22 mouse cellular contexts compared by ENCODE assay signal in the genomic region with DNA sequence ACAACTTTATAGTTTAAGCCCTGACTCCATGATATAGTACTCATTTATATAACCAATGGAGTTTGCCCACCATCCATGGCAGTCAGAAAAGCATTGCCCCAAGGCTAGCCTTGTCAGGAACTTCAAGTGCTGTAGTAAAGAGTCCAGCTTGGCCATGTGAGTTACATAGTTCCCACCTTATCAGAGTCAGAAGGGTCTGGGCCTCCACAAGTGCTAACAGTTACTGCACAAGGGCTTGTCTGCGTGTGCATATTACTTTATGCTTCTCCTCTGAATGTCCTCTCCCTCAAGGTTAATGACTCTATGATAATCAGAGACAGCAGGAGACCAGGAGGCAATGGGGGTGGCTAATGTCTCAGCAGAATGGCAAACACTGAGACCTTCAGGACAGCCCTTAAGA.
DNase-seq lines count a peak whose midpoint lies in the region; ATAC-seq and TF ChIP-seq lines count a peak whose summit lies in the region.
"Had no signal": no experiment of that assay in that cellular context is flagged by ENCODE, and none has a peak within 500 bp of the region (broad histone marks: within the 10 kb centered on the region; RNA-seq: fewer than 3 reads in every experiment).

No protein-coding gene starts in this region.

- no peak for TF ChIP-seq CTCF in left cerebral cortex, adult 2 months (IDR thresholded peaks at IDR 0.05)

- 0 out of 2 replicates have a peak, but pooled peaks cover 13% of the 10 kb centered on the region for H3K36me3 ChIP-seq in heart, embryonic 13.5 days
- H3K36me3 ChIP-seq in heart, embryonic 16.5 days (ENCODE audit: control insufficient read depth, insufficient read depth), result no peaks in the 10 kb centered on the region
- H3K36me3 ChIP-seq in intestine, embryonic 16.5 days (ENCODE audit: control insufficient read depth, insufficient read depth, low read length), result no peaks in the 10 kb centered on the region; the same call in 1 of the 2 replicates
- H3K36me3 ChIP-seq: hindbrain, embryonic 15.5 days had no signal

- DNase-seq in heart, postnatal 25 days (ENCODE audit: low spot score), result no peak
- DNase-seq in heart, adult 11 months, result no peak
- no peak for DNase-seq in left cerebral cortex, adult 2 months (ENCODE audit: extremely low spot score in 1 of 2, low spot score in 2 of 2)
- DNase-seq: adrenal gland, adult 2 months; adrenal gland, postnatal 14 days; cerebellum, adult 11 months; cerebellum, adult 2 months; cerebellum, adult 9-11 months; cerebellum, postnatal 25 days; forebrain, postnatal 0 days; gastrocnemius, adult 2 months; gastrocnemius, postnatal 14 days; kidney, adult 2 months had no signal

- no peak overlapping the region for H3K4me3 ChIP-seq in heart, embryonic 13.5 days
- no peak overlapping the region for H3K4me3 ChIP-seq in heart, embryonic 16.5 days (ENCODE audit: low read length)
- no peak overlapping the region for H3K4me3 ChIP-seq in intestine, embryonic 16.5 days (ENCODE audit: low read length)
- H3K4me3 ChIP-seq in left cerebral cortex, adult 2 months, result no peak overlapping the region
- H3K4me3 ChIP-seq: embryonic facial prominence, embryonic 12.5 days; embryonic facial prominence, embryonic 15.5 days; gastrocnemius, adult 2 months; hindbrain, embryonic 12.5 days; hindbrain, embryonic 15.5 days had no signal

- H3K27ac ChIP-seq in heart, embryonic 13.5 days (replicated peaks), result peak overlapping the region; percentile 42; the same call in 1 of the 2 replicates
- no peak overlapping the region for H3K27ac ChIP-seq in heart, embryonic 16.5 days (ENCODE audit: low read length)
- H3K27ac ChIP-seq in intestine, embryonic 16.5 days (ENCODE audit: low read length), result no peak overlapping the region
- H3K27ac ChIP-seq in left cerebral cortex, adult 2 months, result no peak overlapping the region
- H3K27ac ChIP-seq: embryonic facial prominence, embryonic 12.5 days; embryonic facial prominence, embryonic 15.5 days; gastrocnemius, adult 2 months; hindbrain, embryonic 12.5 days; hindbrain, embryonic 15.5 days had no signal

- H3K4me2 ChIP-seq in heart, embryonic 13.5 days, result no peak overlapping the region
- H3K4me2 ChIP-seq in heart, embryonic 16.5 days (ENCODE audit: low read depth, low read length), result no peak overlapping the region
- no peak overlapping the region for H3K4me2 ChIP-seq in intestine, embryonic 16.5 days (ENCODE audit: low read depth, low read length)
- H3K4me2 ChIP-seq: embryonic facial prominence, embryonic 12.5 days; embryonic facial prominence, embryonic 15.5 days; hindbrain, embryonic 12.5 days; hindbrain, embryonic 15.5 days had no signal

- ATAC-seq in heart, embryonic 13.5 days (ENCODE audit: extremely low read depth, insufficient number of reproducible peaks, low FRiP score, low TSS enrichment), result no peak; the same call in 1 of the 2 replicates
- peak; percentile 45; the same call in 1 of the 2 replicates for ATAC-seq in heart, embryonic 16.5 days (replicated peaks; ENCODE audit: extremely low read depth, insufficient read depth, low FRiP score)
- ATAC-seq in intestine, embryonic 16.5 days, result peak; percentile 68; the same call in 1 of the 2 replicates
- ATAC-seq: CD4-positive, CD25-positive, alpha-beta regulatory T cell, adult 4 months; forebrain, embryonic 14.5 days; forebrain, postnatal 0 days had no signal

- WGBS in heart, embryonic 13.5 days, result 29% methylated on average over 1 of the region's 1 CpGs
- WGBS in heart, embryonic 16.5 days, result 48% methylated on average over 1 of the region's 1 CpGs
- WGBS in intestine, embryonic 16.5 days, result 72% methylated on average over 1 of the region's 1 CpGs

- H3K27me3 ChIP-seq in heart, embryonic 13.5 days (replicated peaks), result no peaks in the 10 kb centered on the region
- no peaks in the 10 kb centered on the region for H3K27me3 ChIP-seq in heart, embryonic 16.5 days (ENCODE audit: control insufficient read depth, insufficient read depth, low read length)
- no peaks in the 10 kb centered on the region for H3K27me3 ChIP-seq in intestine, embryonic 16.5 days (replicated peaks; ENCODE audit: control insufficient read depth, insufficient read depth, low read length)
- H3K27me3 ChIP-seq: embryonic facial prominence, embryonic 12.5 days; embryonic facial prominence, embryonic 15.5 days; hindbrain, embryonic 12.5 days; hindbrain, embryonic 15.5 days had no signal

- H3K4me1 ChIP-seq in heart, embryonic 13.5 days, result peaks cover 10% of the 10 kb centered on the region
- no peaks in the 10 kb centered on the region for H3K4me1 ChIP-seq in heart, embryonic 16.5 days (ENCODE audit: control insufficient read depth, insufficient read depth, low read length)
- no peaks in the 10 kb centered on the region for H3K4me1 ChIP-seq in intestine, embryonic 16.5 days (ENCODE audit: control insufficient read depth, insufficient read depth, low read length)
- H3K4me1 ChIP-seq: embryonic facial prominence, embryonic 12.5 days; embryonic facial prominence, embryonic 15.5 days; hindbrain, embryonic 12.5 days; hindbrain, embryonic 15.5 days had no signal

- intact Hi-C loops in heart, postnatal 25 days (cut with DNase I), result no loop called here
- intact Hi-C loops in left cerebral cortex, adult 2 months (cut with DNase I), result no loop called here

- no peaks in the 10 kb centered on the region for H3K9me3 ChIP-seq in heart, embryonic 13.5 days
- no peaks in the 10 kb centered on the region for H3K9me3 ChIP-seq in heart, embryonic 16.5 days (replicated peaks; ENCODE audit: control insufficient read depth, low read length)
- no peaks in the 10 kb centered on the region for H3K9me3 ChIP-seq in intestine, embryonic 16.5 days (ENCODE audit: control insufficient read depth, low read length)
- H3K9me3 ChIP-seq: embryonic facial prominence, embryonic 12.5 days; embryonic facial prominence, embryonic 15.5 days; hindbrain, embryonic 12.5 days; hindbrain, embryonic 15.5 days had no signal

- H3K9ac ChIP-seq in heart, embryonic 13.5 days, result no peak overlapping the region
- H3K9ac ChIP-seq in heart, embryonic 16.5 days (ENCODE audit: low read length), result no peak overlapping the region
- no peak overlapping the region for H3K9ac ChIP-seq in intestine, embryonic 16.5 days (ENCODE audit: low read depth, low read length)
- H3K9ac ChIP-seq: embryonic facial prominence, embryonic 12.5 days; embryonic facial prominence, embryonic 15.5 days; forebrain, postnatal 0 days; hindbrain, embryonic 12.5 days; hindbrain, embryonic 15.5 days had no signal
